Mouse (Mus musculus) lung, adult 2 months (tissue): ENCODE measurements around the gene Zfp384.

Source experiments
- CTCF ChIP-seq: fragments of 200-500 bp; IDR thresholded peaks from 2 replicates; pipeline ENCODE4 v1.5.1; 2011; ENCODE audit warnings: mild to moderate bottlenecking, low read length, control low read depth; ENCODE audit not compliant: insufficient read depth
- POLR2A ChIP-seq: fragments of 200-500 bp; IDR thresholded peaks from 2 replicates; pipeline ENCODE4 v1.6.1; 2011; ENCODE audit warnings: low read depth, mild to moderate bottlenecking, control low read depth, low read length, borderline replicate concordance; ENCODE audit errors: extremely low read depth

GRCm38 (mm10) chr6:124995831-124996403, 13.0 kb upstream of the Zfp384 start:
- no peak for TF ChIP-seq CTCF
- TF ChIP-seq POLR2A = no peak
